Mouse (Mus musculus) cerebellum, postnatal 36 days (tissue): ENCODE measurements around the gene Cpne8.

Experiments
- DNase-seq, 2 experiments: peaks; one replicate each; pipeline ENCODE4 v3.0.0; 2021 to 2022; ENCODE audit warnings: mixed read lengths in 2 of 2

The Cpne8 gene

DNA sequence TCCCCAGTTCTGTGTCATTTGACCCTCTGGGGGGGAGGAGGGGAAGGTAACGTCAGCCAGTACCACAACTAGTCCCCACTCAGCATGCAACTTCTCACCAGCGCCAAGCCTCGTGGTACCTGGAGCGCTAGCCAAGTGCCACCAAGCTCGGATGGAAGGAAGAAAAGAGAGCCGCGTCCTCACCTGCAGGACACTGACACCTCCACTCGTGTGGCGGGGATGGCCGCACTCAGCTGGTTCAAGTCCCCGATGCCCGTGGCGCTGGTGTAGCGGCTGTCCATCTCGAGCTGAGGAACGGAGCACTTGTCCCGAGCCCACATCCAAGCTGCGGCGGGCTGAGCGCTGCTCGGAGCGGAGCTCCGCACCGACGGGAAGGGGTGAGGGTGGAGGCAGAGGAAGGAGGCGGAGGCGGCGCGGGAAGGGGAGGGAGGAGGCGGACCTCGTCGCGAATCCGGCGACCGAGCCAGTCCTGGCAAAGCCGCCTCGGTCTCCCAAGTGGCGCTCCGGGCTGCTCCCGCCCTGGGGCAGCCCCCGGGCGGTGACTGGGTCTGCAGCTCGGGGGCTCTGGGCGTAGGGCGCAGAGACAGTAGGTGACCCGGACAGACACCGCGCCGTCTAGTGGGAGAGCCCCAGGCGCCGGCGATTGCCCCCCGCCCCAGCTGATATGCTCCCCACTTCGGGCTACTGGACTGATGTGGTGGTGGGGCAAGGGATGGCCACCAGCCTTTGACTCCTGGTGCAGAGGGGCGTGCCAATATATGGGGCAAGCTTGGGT, at the start of gene Cpne8:
TSS of gene Cpne8 (minus strand) at position 448 of the 775 bp plus-strand sequence.
- peak; percentile 12 to 30 for DNase-seq

GRCm38 (mm10) chr15:90717717-90718116, 38.5 kb upstream of the Cpne8 start:
- DNase-seq = no peak

DNA sequence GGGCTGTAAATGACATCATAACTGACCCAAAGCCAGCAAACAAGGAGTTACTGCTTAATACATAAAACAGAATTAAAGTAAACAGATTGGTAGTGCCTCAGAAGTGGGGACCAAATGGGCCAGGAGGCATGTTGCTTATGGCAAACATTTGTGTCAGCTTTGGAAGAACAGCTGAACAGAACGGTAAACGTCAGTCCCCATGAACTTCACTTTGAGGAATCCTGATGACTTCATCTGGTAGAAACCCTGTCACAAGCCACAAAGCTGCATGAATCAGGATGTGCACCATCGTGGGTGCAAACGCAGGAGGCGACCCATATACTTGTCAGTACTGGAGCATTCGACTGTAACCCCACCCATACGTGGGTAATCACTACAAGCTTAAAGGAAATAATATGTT, 30.1 kb upstream of the Cpne8 start:
- no peak for DNase-seq

- no peak for DNase-seq
Observed at GRCm38 (mm10) chr15:90704314-90704713, 25.1 kb upstream of the Cpne8 start.

GRCm38 (mm10) chr15:90703502-90704232, 24.4 kb upstream of the Cpne8 start:
- no peak for DNase-seq

- DNase-seq = no peak
Observed at GRCm38 (mm10) chr15:90686770-90687169, 7.5 kb upstream of the Cpne8 start.

DNA sequence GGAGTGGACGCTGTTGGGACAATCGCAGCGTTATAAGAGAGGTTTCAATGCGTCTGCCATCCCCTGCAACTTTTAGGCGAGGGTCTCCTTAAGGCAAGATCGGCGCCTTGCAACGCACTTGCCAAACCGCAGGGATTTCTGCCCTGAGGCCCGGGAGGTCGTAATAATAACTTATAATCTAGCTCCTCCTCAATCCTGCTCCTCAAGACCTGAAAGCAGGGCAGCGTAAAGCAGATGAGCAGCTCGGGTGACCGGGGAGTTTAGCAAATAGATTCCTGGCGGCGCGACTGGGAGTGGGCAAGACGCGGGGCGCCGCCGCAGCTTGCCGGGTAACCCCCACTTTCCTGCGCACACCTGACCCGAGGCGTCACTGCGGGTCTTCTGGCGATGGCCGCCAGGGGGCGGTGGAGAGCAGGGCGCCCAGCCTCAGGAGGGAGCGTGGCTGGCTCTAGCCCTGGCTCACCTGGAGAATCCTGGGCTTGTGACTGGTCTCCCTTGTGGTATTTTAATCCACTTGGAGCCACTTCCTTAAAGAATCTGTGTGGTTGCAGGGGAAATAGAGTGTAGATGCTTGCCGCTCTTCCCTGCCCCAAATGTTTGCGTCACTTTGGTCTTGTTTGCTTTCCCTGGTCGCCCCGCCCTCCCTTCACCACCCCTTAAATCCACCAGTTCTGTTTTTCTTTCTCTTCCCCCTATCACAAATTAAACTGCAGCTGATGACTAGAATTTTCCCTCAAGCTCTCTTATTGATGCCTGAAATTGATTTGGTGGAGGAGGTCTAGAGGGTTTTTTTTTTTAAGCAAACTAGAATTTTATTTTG, 738 bp upstream of the Cpne8 start:
- DNase-seq = peak; percentile 50 to 64

GRCm38 (mm10) chr15:90678488-90678887, 744 bp downstream of the Cpne8 start:
- peak in 1 of 2 experiments; percentile 3 for DNase-seq

GRCm38 (mm10) chr15:90669494-90669893, 9.7 kb downstream of the Cpne8 start:
- no peak for DNase-seq

DNA sequence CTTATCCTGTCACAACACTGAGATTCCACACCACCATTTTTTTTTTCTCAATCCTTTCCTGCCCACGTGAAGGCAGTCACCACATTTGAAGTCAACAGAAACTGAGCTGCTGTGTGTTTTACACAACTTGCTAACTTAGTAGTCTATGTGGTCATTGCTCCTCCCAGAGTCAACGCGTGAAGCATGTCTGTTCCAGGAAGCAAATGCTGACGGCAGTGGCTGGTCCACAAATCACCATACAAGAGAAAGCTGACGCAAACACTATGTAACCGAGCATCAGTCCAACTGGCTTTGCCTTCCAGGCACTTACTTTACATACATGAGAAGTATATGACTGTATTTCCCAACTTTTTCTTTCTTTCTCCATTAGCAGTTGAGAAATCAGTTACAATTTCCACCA, 12.3 kb downstream of the Cpne8 start:
- no peak for DNase-seq

DNA sequence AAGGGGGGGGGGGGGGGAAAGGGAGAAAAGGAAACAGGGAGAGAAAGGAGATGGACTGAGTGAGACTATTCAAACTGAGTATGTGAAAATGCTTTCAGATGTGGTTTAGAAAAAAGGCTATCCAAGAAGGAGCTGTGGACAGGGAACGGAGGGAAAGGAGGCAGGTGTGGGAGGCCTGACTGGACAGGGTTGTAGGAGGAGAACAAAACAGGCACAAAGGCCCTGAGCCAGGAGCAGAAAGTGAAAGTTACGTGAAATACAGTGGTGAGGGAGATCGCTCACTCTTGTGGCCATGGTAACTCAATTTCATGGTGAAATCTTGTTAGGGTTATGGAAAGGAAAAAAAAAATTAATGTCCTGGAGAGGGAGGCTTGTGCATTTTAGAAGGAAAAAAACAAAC, 14.6 kb downstream of the Cpne8 start:
- no peak for DNase-seq

DNA sequence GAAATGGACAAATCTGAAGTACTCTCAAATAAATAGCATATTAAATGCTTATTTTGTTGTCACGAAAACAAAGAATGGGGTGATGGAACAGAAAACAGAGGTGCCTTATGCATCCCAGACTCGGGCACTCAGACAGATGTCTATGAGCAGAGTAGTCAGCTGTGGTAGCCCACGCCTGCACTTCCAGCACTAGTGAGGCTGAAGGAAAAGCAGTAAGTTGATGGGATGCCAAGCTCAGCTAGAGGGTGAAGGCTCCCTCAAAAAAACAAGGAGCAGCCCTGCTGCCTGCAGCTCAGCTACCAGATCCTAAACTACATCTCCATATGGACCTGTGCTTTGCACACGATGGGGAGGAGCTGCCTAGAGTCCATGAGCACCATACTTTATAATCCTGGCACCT, 15.6 kb downstream of the Cpne8 start:
- no peak for DNase-seq

DNA sequence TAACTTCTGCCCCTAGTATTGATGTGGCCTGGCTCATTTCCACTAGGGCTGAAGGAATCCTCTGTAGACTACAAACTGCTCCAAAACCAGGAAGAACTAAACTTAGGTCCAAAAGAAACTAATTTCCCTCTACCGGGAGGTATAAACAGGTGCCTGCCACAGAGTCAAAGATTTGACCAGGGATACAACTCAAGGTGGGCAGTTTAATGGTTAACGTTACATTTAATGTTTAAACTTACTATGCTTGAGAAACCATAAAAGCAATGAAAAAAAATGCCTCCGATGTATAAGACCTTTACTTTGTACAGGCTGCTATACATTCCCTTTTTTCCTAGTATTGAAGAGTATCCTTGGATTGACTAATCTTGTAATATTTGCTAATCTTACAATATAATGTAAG, 18.5 kb downstream of the Cpne8 start:
- DNase-seq = no peak

- DNase-seq = no peak
Observed at GRCm38 (mm10) chr15:90658053-90658452, 21.2 kb downstream of the Cpne8 start.

- DNase-seq = no peak
Observed at GRCm38 (mm10) chr15:90656521-90656920, 22.7 kb downstream of the Cpne8 start.

DNA sequence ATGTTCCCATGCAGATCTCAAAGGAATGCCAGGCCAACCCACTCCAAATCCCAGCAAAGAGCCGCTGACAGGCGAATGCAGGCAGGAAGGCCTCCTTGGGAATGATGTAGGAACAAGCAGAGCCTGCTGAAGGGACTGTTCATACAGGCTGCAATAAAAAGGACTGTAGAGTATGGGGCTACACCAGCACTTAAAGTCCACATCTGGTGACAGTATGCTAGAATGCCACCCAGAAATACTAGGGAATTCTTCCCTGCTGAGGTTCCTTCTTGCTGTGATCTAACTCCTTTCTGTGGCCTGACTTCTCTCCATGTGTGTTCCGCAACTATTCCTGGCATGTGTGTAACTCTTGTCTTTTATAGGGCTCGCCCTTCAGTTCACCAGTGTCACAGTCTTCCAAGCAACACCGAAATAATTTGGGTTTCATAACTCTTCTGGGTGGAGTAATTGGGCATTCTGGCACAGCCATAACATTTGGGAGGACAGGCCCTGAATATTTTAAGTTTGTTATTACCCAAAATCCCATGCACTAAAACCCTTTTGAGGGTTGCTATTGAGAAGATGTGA, 32.1 kb downstream of the Cpne8 start:
- no peak for DNase-seq

DNA sequence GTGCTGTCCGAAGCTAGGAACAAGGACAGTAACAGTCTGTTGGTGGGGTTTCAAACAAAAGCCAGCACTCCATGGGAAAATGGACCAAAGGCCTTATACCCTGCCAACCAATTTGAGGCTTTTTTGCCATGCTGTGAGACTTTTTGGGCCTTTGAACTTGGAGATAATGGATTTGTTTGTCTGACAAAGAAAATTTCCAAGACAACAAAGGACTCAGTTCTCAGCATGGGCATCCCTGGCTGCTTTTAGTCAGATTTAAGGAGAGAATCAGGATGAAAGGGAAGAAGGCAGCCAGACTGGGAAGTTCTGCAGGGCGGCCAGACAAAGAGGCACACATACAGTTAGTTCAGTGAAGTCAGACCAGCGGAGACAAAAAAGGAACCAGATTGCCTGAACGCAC, 32.9 kb downstream of the Cpne8 start:
- DNase-seq = no peak

DNA sequence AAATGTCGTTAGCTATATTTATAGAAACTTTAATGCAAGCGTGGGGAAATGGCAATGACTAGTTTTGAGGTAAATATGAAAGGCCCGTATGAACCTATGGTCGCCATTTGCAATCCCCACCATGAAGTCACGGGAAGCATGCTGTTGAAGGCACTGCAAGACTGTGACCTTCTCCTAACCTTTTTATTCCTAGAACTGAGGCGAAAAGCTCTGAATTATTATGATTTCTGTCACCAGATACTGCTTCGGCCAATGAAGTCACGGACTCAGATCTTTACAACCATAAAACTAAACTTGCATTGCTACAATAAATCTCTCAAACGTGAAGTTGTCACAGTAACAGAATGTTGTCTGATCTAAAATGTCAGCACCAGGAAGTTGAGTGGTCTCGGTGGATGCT, 33.4 kb downstream of the Cpne8 start:
- DNase-seq = no peak

GRCm38 (mm10) chr15:90624201-90624600, 55.0 kb downstream of the Cpne8 start:
- no peak for DNase-seq

DNA sequence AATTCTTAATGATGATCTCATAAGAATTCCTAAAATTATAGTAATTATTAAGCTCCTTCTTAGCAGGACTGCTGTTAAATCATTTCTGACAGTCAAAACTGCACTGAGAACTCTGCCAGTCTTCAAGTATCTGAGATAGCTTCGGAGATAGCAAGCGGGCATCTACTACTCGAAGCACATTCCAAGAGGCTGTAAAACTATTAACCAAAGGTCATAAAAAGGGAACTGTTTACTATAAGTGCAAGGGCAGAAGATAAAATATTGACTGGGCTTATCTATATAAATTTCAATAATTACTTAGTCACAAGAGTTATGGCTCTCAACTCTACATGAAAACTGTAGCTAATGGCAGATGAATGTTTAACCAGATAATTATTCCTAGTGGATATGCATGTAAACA, 57.2 kb downstream of the Cpne8 start:
- no peak for DNase-seq

- DNase-seq = no peak
Observed at GRCm38 (mm10) chr15:90619736-90620135, 59.5 kb downstream of the Cpne8 start.

DNA sequence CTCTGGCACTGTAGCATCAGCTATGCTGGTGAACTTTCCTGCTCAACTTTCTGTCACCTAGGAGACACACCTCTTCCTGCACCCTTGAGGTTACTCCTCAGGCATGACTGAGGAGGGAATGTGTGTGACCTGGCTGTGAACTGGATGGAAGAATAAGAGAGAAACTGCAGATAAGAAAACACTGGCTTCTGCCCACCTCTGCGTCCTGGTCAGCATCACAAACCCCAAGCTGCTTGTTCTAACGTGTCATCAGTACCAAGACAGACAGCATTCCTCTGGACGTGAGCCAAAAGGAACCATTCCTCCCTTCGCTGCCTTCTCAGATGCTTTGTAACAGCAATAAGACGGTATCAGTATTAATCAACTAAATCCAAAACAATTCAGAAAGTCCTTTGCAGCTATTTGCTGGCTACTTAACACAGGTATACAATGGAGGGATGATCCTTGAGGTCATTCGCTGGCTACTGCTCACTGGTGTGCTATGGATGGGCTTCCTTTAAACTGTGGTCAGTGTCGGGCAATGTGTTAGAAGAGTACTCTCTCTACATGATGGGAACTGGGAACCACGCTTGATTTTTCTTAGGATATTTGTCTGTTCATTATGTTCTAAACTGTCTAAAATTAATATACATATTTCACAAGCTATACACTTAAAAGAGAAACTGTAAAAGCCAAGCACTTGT, 63.0 kb downstream of the Cpne8 start:
- no peak for DNase-seq
